Mouse (Mus musculus) cortical plate, adult 2 months (tissue): Measurements from ENCODE around the gene Chrne.

Experiments used
- CTCF ChIP-seq: fragments of 200-500 bp; IDR thresholded peaks from 2 replicates; pipeline ENCODE4 v1.5.1; 2011; ENCODE audit warnings: mild to moderate bottlenecking, control low read depth, low read length; ENCODE audit not compliant: insufficient read depth; ENCODE audit errors: extremely low read depth
- POLR2A ChIP-seq: fragments of 200-500 bp; IDR thresholded peaks from 2 replicates; pipeline ENCODE4 v1.6.1; 2011; ENCODE audit warnings: mild to moderate bottlenecking, low read length, control low read depth; ENCODE audit not compliant: insufficient read depth; ENCODE audit errors: extremely low read depth

GRCm38 (mm10) chr11:70664741-70665140 lies 45.7 kb upstream of the Chrne start:
- TF ChIP-seq CTCF, result no peak
- no peak for TF ChIP-seq POLR2A
